Mouse (Mus musculus) granulocyte monocyte progenitor cell, adult 5-6 weeks (primary cell): ENCODE results near the gene Mon1b. TPM values are rescaled to one million over a fixed set of nuclear protein-coding genes. Genes with fewer than 3 reads are reported as not detected.

Experiments used
- ATAC-seq: replicated peaks from 2 replicates; pipeline ENCODE4 v1.8.0; 2016; ENCODE audit warnings: mild to moderate bottlenecking, moderate TSS enrichment, inconsistent platforms; ENCODE audit not compliant: poor library complexity, severe bottlenecking
- total RNA-seq, 2 experiments: library from RNA; stranded (forward) in 1 of 2; stranded (reverse) in 1 of 2; fragments of 200-712, 200-1000 nt in 1 of 2; fragments of >200 nt in 1 of 2; fragmentation: Nextera tagmentation in 1 of 2; gene quantifications; 2 replicates each; pipeline ENCODE4 v1.2.3; 2014 to 2017

Gene Mon1b
- 15.4 and 16.8 TPM in 2 replicates for total RNA-seq (2014; fragmentation: Nextera tagmentation)
- 13.7 and 15.0 TPM in 2 replicates for total RNA-seq (2017)

- peak; percentile 77 for ATAC-seq
Measured at GRCm38 (mm10) chr8:113634670-113635591, at the start of gene Mon1b. Mon1b (plus strand) TSS chr8:113635587.

DNA sequence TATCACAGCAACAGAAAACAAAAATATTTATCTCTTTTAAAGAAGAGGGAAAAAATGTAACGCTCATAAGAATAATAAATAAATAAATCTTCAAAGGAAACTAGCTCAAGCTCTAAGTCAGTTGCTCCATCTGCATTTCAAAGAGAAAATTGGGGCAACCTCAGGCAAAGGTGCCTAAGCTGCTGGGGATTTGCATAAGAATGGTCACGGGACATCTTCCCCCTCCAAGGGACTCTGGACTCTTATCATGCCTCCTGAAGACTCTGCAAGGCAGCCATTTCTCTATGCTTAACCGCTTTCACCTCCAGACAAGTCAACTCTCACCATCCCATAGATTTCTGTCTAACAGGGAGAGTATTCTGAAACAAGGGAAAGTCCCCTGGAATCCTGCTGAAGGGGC lies 37.0 kb upstream of the Mon1b start:
- no peak for ATAC-seq

- ATAC-seq: no peak
Measured at GRCm38 (mm10) chr8:113632634-113633033, 2.8 kb upstream of the Mon1b start.

GRCm38 (mm10) chr8:113634161-113634560 lies 1.2 kb upstream of the Mon1b start:
- ATAC-seq: no peak

DNA sequence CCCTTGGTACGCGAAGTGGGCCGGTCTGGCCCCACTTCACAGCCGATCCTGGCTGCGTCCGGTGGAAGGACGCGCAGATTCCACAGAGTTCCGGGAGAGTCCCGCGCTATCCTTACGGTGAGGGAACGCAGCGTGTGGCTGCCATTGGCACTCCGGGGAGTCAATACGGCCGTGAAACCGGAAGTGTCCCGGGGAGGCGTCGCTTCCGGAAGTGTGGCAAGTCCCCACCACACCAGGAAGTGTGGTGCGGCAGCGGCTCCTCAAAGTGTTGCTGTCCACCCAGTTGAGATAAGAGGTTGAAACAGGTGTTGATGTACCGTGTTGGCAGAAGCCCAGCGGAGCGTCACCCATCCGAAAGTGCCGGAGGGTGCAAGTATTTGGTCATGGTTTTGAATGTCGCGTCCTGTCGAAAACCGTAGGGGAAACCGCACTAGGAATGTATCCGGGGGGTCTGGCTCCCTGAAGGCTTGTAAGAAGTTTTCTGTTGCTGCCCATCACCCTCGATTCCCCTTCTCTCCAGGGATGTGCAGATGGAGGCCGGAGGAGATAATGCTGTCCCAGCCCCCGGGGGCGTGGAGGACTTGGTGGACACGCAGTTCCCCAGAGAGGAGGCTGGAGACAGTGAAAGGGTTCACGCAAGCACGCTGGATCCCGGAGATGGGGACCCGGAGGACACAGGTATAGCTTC lies 349 bp downstream of the Mon1b start:
- ATAC-seq: peak; percentile 64

DNA sequence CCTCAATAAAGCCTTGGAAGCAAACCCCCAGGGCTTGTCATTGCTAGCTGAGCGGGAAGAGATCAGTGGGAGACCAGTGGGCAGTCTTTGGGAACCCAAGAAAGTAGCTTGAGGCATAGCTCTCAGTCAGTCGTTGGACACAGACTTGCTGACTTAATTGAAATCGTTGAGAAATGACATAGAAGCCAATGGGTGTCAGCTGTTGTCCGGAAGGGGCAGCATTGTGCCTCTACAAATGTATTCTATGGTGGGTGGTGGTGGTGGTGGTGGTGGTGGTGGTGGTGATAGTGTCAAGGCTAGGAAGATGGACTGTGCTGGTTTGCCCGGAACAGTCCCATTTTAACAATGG lies 867 bp downstream of the Mon1b start:
- ATAC-seq: no peak

GRCm38 (mm10) chr8:113640357-113640756 lies 5.0 kb downstream of the Mon1b start:
- no peak for ATAC-seq

DNA sequence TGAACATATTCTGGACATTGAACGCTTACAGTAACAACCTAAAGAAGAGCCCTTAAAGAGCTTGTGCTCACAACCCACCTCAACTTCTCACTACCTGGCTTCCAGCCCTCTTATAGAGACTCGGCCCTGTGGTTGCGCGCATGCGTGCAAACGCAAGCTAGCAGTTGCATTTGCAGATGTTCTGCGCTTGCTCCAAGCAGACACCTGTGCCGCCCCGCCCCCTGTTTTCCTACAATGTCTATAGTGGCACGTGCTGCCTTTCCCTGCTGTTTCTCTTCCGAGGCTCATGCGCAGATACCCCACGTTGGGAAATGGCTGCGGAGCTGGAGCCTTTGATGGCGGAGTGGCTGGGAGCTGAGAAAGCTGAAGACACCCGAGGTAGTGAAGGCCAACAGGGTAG lies 7.5 kb downstream of the Mon1b start, which contains the start of gene Syce1l:
Gene Syce1l (plus strand): TSS at position 288 of the 400 bp plus-strand sequence.
- no peak for ATAC-seq

DNA sequence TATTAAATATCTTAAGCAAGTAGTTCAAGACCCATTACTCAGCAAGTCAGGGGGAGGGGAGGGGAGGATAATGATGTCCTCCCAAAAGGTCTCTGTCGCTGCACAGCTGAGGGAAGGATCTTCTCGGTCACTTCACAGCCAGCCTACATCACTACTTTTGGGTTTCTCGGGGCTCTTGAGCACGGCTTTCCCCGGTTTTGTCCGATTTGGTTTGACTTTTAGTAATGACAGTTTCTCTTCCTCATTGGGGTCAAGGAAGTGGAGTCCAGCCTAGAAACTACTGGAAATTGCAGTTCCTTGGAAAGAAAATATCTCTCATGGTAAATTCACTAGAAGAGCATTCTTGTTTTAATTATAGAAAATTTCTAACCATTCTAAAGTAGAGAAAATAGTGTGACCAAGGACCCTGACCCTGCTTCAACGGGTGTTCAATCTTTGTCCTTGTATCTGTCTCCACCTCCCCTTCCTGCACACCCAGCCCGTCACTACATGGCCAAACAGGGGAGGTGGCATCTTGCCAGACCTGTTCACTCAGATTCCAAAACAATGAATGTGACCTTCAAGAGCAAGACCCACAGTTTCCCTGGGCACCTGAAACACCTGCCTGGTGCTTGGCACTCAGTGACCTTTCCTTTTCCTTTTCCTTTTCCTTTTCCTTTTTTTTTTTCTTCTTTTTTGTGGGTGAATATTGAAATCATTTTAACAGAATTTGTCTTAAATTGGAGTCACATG lies 8.3 kb downstream of the Mon1b start:
- ATAC-seq: peak; percentile 33

DNA sequence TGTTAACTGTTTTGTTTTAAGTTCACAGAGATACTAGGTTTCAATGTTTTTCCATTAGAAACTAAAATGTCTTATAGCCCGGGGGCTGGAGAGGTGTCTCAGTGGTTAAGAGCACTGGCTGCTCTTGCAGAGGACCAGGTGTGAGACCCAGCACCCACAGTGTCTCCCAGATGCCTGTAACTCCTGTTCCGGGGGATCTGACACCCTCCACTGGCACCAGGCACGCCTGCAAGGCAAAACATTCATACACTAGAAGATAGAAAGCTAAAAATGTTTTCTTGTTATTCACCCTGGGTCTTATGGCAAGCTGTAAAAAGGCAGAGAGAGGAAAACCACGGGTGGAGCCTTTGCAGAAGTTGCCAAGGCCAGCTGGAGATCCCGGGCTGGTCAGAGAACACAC lies 9.8 kb downstream of the Mon1b start:
- no peak for ATAC-seq

DNA sequence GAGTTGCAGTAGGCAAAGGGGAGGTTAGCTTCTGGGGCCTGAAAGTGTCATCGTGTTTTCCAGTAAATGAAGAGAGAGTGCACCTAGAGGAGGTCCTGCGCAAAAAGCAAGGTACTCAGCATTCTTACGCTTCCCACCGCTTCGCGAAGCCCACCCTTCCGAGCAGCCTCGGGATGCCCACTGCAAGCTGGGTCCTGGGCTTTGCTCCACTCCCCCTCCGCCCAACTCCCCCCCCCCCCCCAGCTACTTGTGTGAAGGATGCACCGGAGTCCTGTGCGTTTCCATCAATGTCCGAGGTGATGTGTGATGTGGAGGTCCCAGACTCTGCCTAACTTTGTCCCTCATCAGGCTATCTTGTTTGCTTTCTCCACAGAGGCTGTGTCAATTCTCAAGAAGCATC lies 17.1 kb downstream of the Mon1b start:
- no peak for ATAC-seq

DNA sequence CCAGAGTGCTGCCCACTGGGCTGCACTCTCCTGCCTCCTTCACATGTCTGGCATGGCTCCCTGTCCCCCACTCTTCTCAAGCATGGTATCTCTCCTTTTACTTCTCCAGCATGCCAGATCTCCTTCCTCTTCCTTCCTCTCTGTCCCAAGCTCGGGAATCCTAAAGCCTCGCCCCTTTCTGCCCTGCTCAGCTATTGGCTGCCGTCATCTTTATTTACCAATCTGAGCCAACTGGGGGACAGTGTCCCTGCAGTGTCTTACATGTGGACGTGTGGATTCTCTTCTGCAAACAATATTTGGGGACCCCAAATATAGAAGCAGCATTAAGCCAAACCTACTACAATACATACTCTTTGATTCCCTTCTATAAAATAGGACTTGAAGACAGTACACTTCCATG lies 17.8 kb downstream of the Mon1b start:
- no peak for ATAC-seq

DNA sequence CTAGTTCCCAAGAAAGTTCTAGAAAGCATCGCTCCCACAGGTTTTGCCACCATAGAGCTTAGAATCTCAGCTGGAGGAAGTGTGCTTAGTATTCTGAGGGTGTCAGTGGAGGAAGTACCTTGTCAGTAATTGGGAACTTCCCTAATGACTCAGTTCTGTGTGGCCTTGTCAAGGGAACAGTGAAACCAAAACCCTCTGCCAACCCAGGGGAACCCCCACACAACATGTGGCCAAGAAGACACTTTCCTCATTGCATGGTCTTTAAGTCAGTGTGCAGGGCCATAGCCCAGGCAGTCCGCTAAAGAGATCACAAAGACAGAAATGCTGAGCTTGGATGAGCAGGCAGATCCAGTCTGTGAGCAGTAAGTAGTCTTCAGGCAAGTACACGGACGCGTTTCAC lies 20.8 kb downstream of the Mon1b start:
- peak; percentile 98 for ATAC-seq

DNA sequence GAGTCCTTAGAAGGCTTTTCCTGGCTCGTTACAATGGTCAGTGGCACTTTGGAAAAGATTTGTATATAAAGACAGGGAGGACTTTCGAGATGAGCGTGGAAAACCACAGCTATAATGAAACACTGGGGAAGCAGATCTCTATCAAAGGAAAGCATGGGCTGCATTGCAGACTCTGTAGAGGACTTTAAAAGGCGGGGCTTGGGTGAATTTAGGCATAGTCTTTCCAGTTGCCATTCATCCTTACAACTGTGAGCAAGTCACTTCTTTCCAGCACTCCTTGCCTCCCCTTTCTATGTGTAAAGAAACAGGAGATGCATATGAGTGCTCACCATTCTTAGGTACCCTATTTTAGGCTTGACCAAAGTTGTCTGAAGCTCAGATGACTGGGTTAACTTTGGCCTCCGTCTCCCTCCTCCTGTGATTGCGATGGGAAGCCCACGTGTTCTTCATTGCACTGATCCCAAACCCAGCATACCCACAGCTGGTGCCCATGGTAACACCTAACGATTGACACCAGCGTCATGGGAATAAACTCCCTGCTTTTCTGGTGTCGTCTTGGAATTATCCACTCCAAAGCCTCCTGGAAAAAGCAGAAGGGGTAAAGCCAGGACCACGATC lies 21.4 kb downstream of the Mon1b start:
- 0 out of 2 replicates have a peak, but pooled peaks have one; percentile 0 for ATAC-seq

DNA sequence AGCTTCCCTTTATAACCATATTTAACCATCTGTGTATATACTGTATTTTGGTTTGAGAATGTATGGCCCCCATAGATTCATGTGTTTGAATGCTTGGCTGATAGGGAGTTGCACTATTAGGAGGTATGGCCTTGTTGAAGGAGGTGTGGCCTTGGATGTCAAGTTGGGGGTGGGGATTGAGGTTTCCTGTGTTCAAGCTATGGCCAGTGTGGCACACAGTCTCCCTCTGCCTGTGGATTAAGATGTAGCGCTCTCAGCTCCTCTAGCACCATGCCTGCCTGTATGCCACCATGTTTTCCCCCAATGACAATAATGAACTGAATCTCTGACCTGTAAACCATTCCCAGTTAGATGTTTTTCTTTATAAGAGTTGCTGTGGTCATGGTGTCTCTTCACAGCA lies 24.7 kb downstream of the Mon1b start:
- peak; percentile 34; the same call in 1 of the 2 replicates for ATAC-seq

DNA sequence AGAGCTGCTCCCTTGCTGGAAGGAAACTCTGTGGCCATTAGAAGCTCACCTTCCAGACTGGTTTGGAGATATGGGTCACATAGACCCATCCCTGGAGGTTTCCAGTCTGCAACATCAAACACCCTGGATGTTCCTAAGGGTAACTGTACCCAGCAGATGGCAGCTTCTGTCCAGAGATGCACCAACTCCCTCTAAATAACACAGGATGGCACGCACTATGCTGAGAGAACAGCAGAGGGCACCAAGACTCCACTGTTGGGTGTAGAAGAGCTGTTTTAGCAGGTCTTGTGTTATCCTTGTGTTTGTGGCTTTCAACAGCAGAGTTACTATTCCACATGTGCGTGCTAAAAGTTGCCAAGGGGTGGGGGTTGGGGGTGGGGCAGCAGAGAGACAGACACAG lies 29.2 kb downstream of the Mon1b start:
- peak; percentile 90 for ATAC-seq

GRCm38 (mm10) chr8:113665036-113665435 lies 29.6 kb downstream of the Mon1b start:
- no peak for ATAC-seq

GRCm38 (mm10) chr8:113665951-113666350 lies 30.6 kb downstream of the Mon1b start:
- no peak for ATAC-seq

DNA sequence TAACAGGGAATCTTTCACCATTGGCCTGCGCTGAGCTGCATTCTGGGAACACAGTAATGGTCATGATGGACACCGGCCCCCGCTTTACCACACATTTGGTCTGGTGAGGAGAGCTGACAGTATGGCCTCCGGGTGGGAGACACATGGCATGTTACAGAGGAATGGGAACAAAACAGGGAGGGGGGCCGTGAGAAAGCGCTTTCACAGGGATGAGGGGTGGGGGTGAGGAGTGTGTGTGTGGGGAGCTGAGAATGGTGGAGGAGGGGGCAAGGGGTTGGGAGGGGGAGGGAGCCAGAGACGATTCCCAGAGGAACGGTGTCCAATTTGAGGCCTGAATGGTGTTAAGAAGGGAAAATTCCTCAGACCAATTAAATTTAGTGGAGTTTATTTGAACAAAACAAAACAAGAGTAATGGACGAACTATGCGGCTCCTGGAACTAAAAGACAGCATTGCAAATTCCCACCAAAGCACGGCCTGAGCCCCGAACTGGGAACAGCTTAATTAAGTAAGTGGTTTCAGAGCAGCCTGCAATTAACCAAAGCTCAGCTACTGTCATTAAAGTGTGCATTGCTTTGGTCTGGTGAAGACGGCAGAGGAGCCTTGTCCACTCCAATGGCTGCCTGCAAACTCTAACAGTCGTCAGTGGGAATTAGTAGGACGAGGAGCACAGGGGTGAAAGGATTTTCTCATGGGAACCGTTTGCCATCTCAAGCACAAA lies 31.5 kb downstream of the Mon1b start:
- no peak for ATAC-seq

GRCm38 (mm10) chr8:113669924-113670323 lies 34.5 kb downstream of the Mon1b start:
- ATAC-seq: no peak
